Mouse (Mus musculus): ENCODE data around the gene Prr13.

- no peak for TF ChIP-seq CTCF (IDR thresholded peaks at IDR 0.05; ENCODE audit: borderline replicate concordance, insufficient read depth, low read length)
- no peak for TF ChIP-seq POLR2A (IDR thresholded peaks at IDR 0.05; ENCODE audit: low read depth, low read length)
These were observed 4.8 kb downstream of the Prr13 start for GRCm38 (mm10) chr15:102463666-102464065.

Data from embryonic fibroblast, embryonic 13.5 days (primary cell).